Mouse (Mus musculus): ENCODE measurements around the gene Ccl6.

DNA sequence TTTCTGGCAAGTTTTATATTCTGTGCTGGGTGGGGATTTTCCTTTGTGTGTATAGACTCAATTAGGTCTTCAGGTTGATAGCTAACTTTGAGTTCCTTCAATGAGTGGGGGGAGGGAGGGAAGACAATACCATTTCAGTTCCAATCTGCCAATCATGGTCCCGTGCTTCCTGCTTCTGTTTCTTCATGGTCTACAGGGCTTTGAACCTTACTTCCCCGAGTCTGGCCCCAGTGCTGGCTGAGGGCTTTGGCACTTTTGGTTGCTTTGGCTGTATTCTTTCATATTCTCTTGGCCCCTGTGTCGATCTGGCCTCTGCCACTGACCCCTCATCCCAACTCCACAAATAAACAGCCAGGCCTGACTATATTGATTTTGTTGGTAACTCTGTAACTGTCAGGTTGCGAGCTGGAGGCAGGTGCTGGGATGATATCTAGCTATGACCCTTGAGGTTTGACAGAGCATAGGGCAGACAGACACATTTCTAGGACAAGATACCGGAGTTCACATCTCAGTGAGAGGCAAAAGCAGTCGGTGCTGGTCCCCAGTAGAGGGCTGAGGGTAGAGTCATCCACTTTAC, 30.5 kb downstream of the Ccl6 start:
- TF ChIP-seq CTCF (IDR thresholded peaks at IDR 0.05; ENCODE audit: control insufficient read depth, insufficient read depth, low read length) (no peak), POLR2A (IDR thresholded peaks at IDR 0.05; ENCODE audit: borderline replicate concordance, control insufficient read depth, low read depth, low read length) (no peak)
